Mouse (Mus musculus) cerebellum, postnatal 25 days (tissue): ENCODE data around the gene Anxa11.
A peak's percentile ranks its signal among the peaks of the same experiment; 100 is the strongest.
"Not testable (repeated sequence)": the region's sequence is repeated elsewhere in the genome, so short reads cannot be mapped to it uniquely, and the experiment has no call there.

Experiments used
- DNase-seq, 2 experiments: peaks; one replicate each; pipeline ENCODE4 v3.0.0; 2021; ENCODE audit warnings: mixed read lengths in 2 of 2

Anxa11 gene

GRCm38 (mm10) chr14:25872461-25873415 lies 30.8 kb downstream of the Anxa11 start:
- DNase-seq: peak; percentile 55 to 61

GRCm38 (mm10) chr14:25876640-25877039 lies 34.7 kb downstream of the Anxa11 start:
- not testable (repeated sequence) for DNase-seq

- not testable (repeated sequence) for DNase-seq
Observed at GRCm38 (mm10) chr14:25881769-25882168, 39.8 kb downstream of the Anxa11 start.

- not testable (repeated sequence) for DNase-seq
Observed at GRCm38 (mm10) chr14:25885886-25886285, 43.9 kb downstream of the Anxa11 start.

DNA sequence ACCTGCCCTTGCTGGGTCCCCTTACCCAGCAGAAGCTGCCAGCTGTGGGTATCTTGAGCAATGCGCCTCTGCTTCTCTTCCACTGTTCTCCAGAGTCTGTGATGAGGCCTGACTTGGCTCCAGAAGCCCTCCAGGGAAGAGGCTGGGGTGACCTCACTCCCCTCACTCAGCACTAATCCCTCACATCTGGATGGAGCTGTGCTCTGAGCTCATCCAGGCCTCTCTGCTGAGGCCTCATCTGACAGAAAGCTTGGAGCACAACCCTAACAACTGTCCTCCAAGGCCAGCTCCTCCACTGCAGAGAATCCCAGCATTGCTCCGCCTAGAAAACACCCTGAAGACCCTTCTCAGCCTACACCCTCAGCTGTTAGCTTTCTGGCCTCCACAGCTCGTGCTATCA lies 52.6 kb downstream of the Anxa11 start:
- not testable (repeated sequence) for DNase-seq

DNA sequence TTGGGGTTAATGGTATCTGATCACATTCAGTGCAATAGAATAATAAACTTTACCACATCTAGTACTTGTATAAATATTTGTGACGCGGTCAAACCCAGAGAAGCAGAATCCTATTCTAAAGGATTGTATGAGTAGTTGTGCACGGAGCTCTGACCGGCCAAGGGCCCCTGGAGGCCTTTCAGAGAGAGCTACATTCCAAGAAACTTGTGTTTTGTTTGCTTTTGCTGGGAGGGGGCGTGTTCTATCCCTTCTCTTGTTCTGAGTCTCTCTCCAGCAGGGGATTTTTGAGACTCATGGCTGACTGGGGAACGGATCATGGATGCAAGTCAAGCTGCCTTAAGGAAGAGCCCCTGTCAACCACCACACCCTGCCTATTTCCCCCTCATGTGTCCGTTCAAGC lies 53.7 kb downstream of the Anxa11 start:
- DNase-seq: not testable (repeated sequence)

GRCm38 (mm10) chr14:25903000-25903399 lies 61.0 kb downstream of the Anxa11 start, which contains the start of gene Plac9a:
Plac9a (minus strand) TSS chr14:25903100.
- DNase-seq: not testable (repeated sequence)

DNA sequence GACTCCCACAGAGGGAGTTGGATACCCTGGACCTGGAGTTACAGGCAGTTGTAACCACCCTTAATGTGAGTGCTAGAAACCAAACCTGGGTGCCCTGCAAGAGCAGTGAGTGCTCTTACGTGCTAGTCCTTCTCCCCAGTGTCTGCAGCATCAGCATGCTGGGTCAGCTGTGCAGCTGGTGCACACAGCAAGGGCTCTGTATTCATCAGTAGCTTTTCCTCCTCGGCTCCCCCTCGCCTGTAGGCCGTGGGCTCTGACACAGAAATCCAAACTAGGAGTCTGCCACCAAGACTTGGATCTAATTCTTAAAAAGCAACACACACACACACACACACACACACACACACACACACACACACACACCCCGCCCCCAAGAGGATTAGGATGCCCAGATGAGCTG lies 63.3 kb downstream of the Anxa11 start:
- peak in 1 of 2 experiments; percentile 0 for DNase-seq

- not testable (repeated sequence) for DNase-seq
Observed at GRCm38 (mm10) chr14:25907272-25907671, 65.3 kb downstream of the Anxa11 start.

GRCm38 (mm10) chr14:25908976-25909375 lies 67.0 kb downstream of the Anxa11 start:
- not testable (repeated sequence) for DNase-seq

GRCm38 (mm10) chr14:25918427-25919170 lies 76.6 kb downstream of the Anxa11 start:
- DNase-seq: not testable (repeated sequence)

- DNase-seq: not testable (repeated sequence)
Observed at GRCm38 (mm10) chr14:25926814-25927561, 85.0 kb downstream of the Anxa11 start.

DNA sequence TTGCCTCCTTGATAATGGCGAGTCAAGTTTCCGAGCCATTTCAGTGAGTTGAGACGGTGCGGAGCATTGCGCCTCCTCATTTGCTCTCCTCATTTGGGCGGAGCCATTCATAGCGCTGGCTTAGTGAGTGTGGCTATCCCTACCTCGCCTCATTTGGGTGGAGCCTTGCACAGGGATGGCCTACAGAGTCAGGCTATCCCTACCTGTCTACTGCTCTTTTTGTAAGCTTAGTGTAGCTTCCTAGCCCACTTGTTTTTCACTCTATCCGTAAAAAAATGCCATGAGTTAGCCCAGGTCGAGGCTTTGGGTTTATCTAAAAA lies 85.6 kb downstream of the Anxa11 start, which contains the start of gene Tmem254a:
Tmem254a (minus strand) TSS at position 111 of the 320 bp plus-strand sequence.
- DNase-seq: not testable (repeated sequence)
